Mouse (Mus musculus) ES-CJ7 (cell line): ENCODE results near the gene Phlpp2.
"Not testable (repeated sequence)": the region's sequence is repeated elsewhere in the genome, so short reads cannot be mapped to it uniquely, and the experiment has no call there.

Experiments used
- DNase-seq: peaks from one replicate; pipeline ENCODE4 v3.0.0; 2011; ENCODE audit warnings: low read depth, low spot score

Phlpp2 gene

GRCm38 (mm10) chr8:109868003-109868679 lies at the start of gene Phlpp2:
Gene Phlpp2 (plus strand): TSS chr8:109868542.
- peak; percentile 95 for DNase-seq

GRCm38 (mm10) chr8:109823561-109823960 lies 44.8 kb upstream of the Phlpp2 start:
- no peak for DNase-seq

GRCm38 (mm10) chr8:109839822-109840221 lies 28.5 kb upstream of the Phlpp2 start:
- no peak for DNase-seq

GRCm38 (mm10) chr8:109842468-109842867 lies 25.9 kb upstream of the Phlpp2 start:
- DNase-seq, result no peak

- DNase-seq, result no peak
These were observed 20.5 kb upstream of the Phlpp2 start for GRCm38 (mm10) chr8:109847866-109848265.

- no peak for DNase-seq
These were observed 19.4 kb upstream of the Phlpp2 start for GRCm38 (mm10) chr8:109848981-109849380.

- peak; percentile 90 for DNase-seq
These were observed 14.9 kb upstream of the Phlpp2 start for GRCm38 (mm10) chr8:109853423-109853822.

GRCm38 (mm10) chr8:109854522-109854921 lies 13.8 kb upstream of the Phlpp2 start:
- DNase-seq, result no peak

- no peak for DNase-seq
These were observed 12.9 kb upstream of the Phlpp2 start for GRCm38 (mm10) chr8:109855451-109855850.

- DNase-seq, result no peak
These were observed 4.9 kb upstream of the Phlpp2 start for GRCm38 (mm10) chr8:109863398-109863797.

- DNase-seq, result no peak
These were observed 3.5 kb upstream of the Phlpp2 start for GRCm38 (mm10) chr8:109864798-109865197.

GRCm38 (mm10) chr8:109865536-109865935 lies 2.8 kb upstream of the Phlpp2 start:
- no peak for DNase-seq

GRCm38 (mm10) chr8:109866690-109867089 lies 1.7 kb upstream of the Phlpp2 start:
- no peak for DNase-seq

GRCm38 (mm10) chr8:109868680-109869361 lies 479 bp downstream of the Phlpp2 start:
- DNase-seq, result no peak

- no peak for DNase-seq
These were observed 2.7 kb downstream of the Phlpp2 start for GRCm38 (mm10) chr8:109871056-109871455.

- not testable (repeated sequence) for DNase-seq
These were observed 5.5 kb downstream of the Phlpp2 start for GRCm38 (mm10) chr8:109873800-109874199.

GRCm38 (mm10) chr8:109880012-109880662 lies 11.8 kb downstream of the Phlpp2 start:
- DNase-seq, result no peak

- DNase-seq, result peak; percentile 65
These were observed 17.0 kb downstream of the Phlpp2 start for GRCm38 (mm10) chr8:109885294-109885693.

GRCm38 (mm10) chr8:109889211-109889610 lies 20.9 kb downstream of the Phlpp2 start:
- no peak for DNase-seq

- peak; percentile 70 for DNase-seq
These were observed 22.6 kb downstream of the Phlpp2 start for GRCm38 (mm10) chr8:109890794-109891585.

- no peak for DNase-seq
These were observed 26.3 kb downstream of the Phlpp2 start for GRCm38 (mm10) chr8:109894636-109895035.

GRCm38 (mm10) chr8:109895355-109895754 lies 27.0 kb downstream of the Phlpp2 start:
- DNase-seq, result no peak
